In genomic region chr7:5016057-5016456, GRCm38 (mm10) we compare ENCODE assay signal across 8 mouse cellular contexts. TPM values are rescaled to one million over a fixed set of nuclear protein-coding genes. Genes with fewer than 3 reads are reported as not detected.
DNase-seq lines count a peak whose midpoint lies in the region; ATAC-seq and TF ChIP-seq lines count a peak whose summit lies in the region.

No protein-coding gene starts in this region.

- peak overlapping the region; percentile 74 for H3K4me3 ChIP-seq in heart, postnatal 0 days (ENCODE audit: low read depth, low read length)
- H3K4me3 ChIP-seq in hindbrain, embryonic 11.5 days (ENCODE audit: low read depth, low read length), result peak overlapping the region; percentile 52
- H3K4me3 ChIP-seq in midbrain, embryonic 12.5 days, result peak overlapping the region; percentile 72

- H3K36me3 ChIP-seq in heart, postnatal 0 days (replicated peaks; ENCODE audit: control insufficient read depth, insufficient read depth, low read length), result peaks cover 18% of the 10 kb centered on the region
- peaks cover 9% of the 10 kb centered on the region; the same call in 1 of the 2 replicates for H3K36me3 ChIP-seq in hindbrain, embryonic 11.5 days (ENCODE audit: control insufficient read depth, insufficient read depth, low read length)
- H3K36me3 ChIP-seq in midbrain, embryonic 12.5 days, result peaks cover 22% of the 10 kb centered on the region

- TF ChIP-seq EP300 in heart, postnatal 0 days (IDR thresholded peaks at IDR 0.05; ENCODE audit: low read depth), result no peak

- WGBS in heart, postnatal 0 days, result 70% methylated on average over 3 of the region's 3 CpGs
- 71% methylated on average over 3 of the region's 3 CpGs for WGBS in hindbrain, embryonic 11.5 days
- WGBS in midbrain, embryonic 12.5 days, result 69% methylated on average over 3 of the region's 3 CpGs

- H3K9ac ChIP-seq in heart, postnatal 0 days (replicated peaks; ENCODE audit: low read depth, low read length), result peak overlapping the region; percentile 78
- peak overlapping the region; percentile 82; the same call in 1 of the 2 replicates for H3K9ac ChIP-seq in hindbrain, embryonic 11.5 days (ENCODE audit: low read depth, low read length)
- peak overlapping the region; percentile 88; the same call in 1 of the 2 replicates for H3K9ac ChIP-seq in midbrain, embryonic 12.5 days (replicated peaks)

- DNase-seq in heart, postnatal 0 days (ENCODE audit: low spot score), result no peak
- DNase-seq in heart, adult 8-10 months (ENCODE audit: low spot score), result no peak
- peak; percentile 11 for DNase-seq in NIH3T3 (ENCODE audit: low read depth)
- no peak for DNase-seq in hindbrain, embryonic 11.5 days (ENCODE audit: low spot score)
- DNase-seq in thymus, postnatal 4 days, result no peak
- DNase-seq in frontal cortex, postnatal 25 days (ENCODE audit: low spot score in 2 of 2), result no peak
- DNase-seq in gastrocnemius, adult 18-20 months (ENCODE audit: low spot score), result no peak

- H3K4me2 ChIP-seq in heart, postnatal 0 days (ENCODE audit: low read depth, low read length), result peak overlapping the region; percentile 70
- peak overlapping the region; percentile 51 for H3K4me2 ChIP-seq in hindbrain, embryonic 11.5 days (replicated peaks; ENCODE audit: low read depth, low read length)
- peak overlapping the region; percentile 55 for H3K4me2 ChIP-seq in midbrain, embryonic 12.5 days (replicated peaks)

- no peaks in the 10 kb centered on the region for H3K9me3 ChIP-seq in heart, postnatal 0 days (replicated peaks; ENCODE audit: control insufficient read depth, low read length)
- no peaks in the 10 kb centered on the region for H3K9me3 ChIP-seq in hindbrain, embryonic 11.5 days (ENCODE audit: control insufficient read depth, low read length)
- H3K9me3 ChIP-seq in midbrain, embryonic 12.5 days, result no peaks in the 10 kb centered on the region

- ATAC-seq in heart, postnatal 0 days (ENCODE audit: insufficient read depth, low read depth), result no peak
- no peak for ATAC-seq in hindbrain, embryonic 11.5 days (ENCODE audit: low FRiP score)
- ATAC-seq in midbrain, embryonic 12.5 days (ENCODE audit: low FRiP score, low read depth), result no peak

- no peak for TF ChIP-seq CTCF in heart, postnatal 0 days (IDR thresholded peaks at IDR 0.05; ENCODE audit: low read depth)

- H3K27ac ChIP-seq in heart, postnatal 0 days (ENCODE audit: low read depth), result peak overlapping the region; percentile 96
- H3K27ac ChIP-seq in hindbrain, embryonic 11.5 days (ENCODE audit: low read depth, low read length), result peak overlapping the region; percentile 96
- peak overlapping the region; percentile 96 for H3K27ac ChIP-seq in midbrain, embryonic 12.5 days (replicated peaks)

- H3K27me3 ChIP-seq in heart, postnatal 0 days (ENCODE audit: control insufficient read depth, insufficient read depth, low read length), result no peaks in the 10 kb centered on the region
- H3K27me3 ChIP-seq in hindbrain, embryonic 11.5 days (ENCODE audit: control insufficient read depth, insufficient read depth, low read length), result no peaks in the 10 kb centered on the region
- no peaks in the 10 kb centered on the region for H3K27me3 ChIP-seq in midbrain, embryonic 12.5 days

- peaks cover 18% of the 10 kb centered on the region for H3K4me1 ChIP-seq in heart, postnatal 0 days (ENCODE audit: control insufficient read depth, insufficient read depth)
- H3K4me1 ChIP-seq in hindbrain, embryonic 11.5 days (replicated peaks; ENCODE audit: control insufficient read depth, insufficient read depth, low read length), result 0 out of 2 replicates have a peak, but pooled peaks cover under 1% of the 10 kb centered on the region
- H3K4me1 ChIP-seq in midbrain, embryonic 12.5 days, result peaks cover 15% of the 10 kb centered on the region

RNA-seq across cellular contexts. Expression of gene Gm44973, which starts 0.8 kb away (rescaled TPM):
- total RNA-seq in heart, postnatal 0 days (2014; rRNA removed; ENCODE audit: low replicate concordance), result not detected in 2 replicates
- polyA plus RNA-seq in heart, postnatal 0 days (2015; fragmentation: Nextera tagmentation; extraction: Ambion mirVana), result 0.75 and 1.1 TPM in 2 replicates
- not detected for total RNA-seq in heart, adult 8-10 months (2022)
- polyA plus RNA-seq in hindbrain, embryonic 11.5 days (2014; fragmentation: Nextera tagmentation; extraction: Ambion mirVana), result 0.19 and 1.8 TPM in 2 replicates
- 0.25 TPM in 1 of 2 replicates, not detected in the other for polyA plus RNA-seq in midbrain, embryonic 12.5 days (2016; fragmentation: Nextera tagmentation; extraction: Ambion mirVana)
- not detected for total RNA-seq in gastrocnemius, adult 18-20 months (2021)

RNA-seq across cellular contexts. Expression of gene Fiz1, which starts 1.6 kb away (rescaled TPM):
- total RNA-seq in heart, postnatal 0 days (2014; rRNA removed; ENCODE audit: low replicate concordance), result 37.2 and 56.9 TPM in 2 replicates
- polyA plus RNA-seq in heart, postnatal 0 days (2015; fragmentation: Nextera tagmentation; extraction: Ambion mirVana), result 14.4 and 14.7 TPM in 2 replicates
- total RNA-seq in heart, adult 8-10 months (2022), result 10 to 100 TPM; 15.2 to 25.9 (median 17.5) TPM
- 38.2 and 43.2 TPM in 2 replicates for polyA plus RNA-seq in hindbrain, embryonic 11.5 days (2014; fragmentation: Nextera tagmentation; extraction: Ambion mirVana)
- 69.0 and 73.4 TPM in 2 replicates for polyA plus RNA-seq in midbrain, embryonic 12.5 days (2016; fragmentation: Nextera tagmentation; extraction: Ambion mirVana)
- total RNA-seq in gastrocnemius, adult 18-20 months (2021), result 10 to 100 TPM; 19.0 to 24.4 TPM

RNA-seq across cellular contexts. Expression of gene Zfp524, which starts 1.8 kb away (rescaled TPM):
- 11.0 and 15.6 TPM in 2 replicates for total RNA-seq in heart, postnatal 0 days (2014; rRNA removed; ENCODE audit: low replicate concordance)
- polyA plus RNA-seq in heart, postnatal 0 days (2015; fragmentation: Nextera tagmentation; extraction: Ambion mirVana), result 12.5 and 15.1 TPM in 2 replicates
- 10 to 100 TPM in 2 of 4 experiments, 1 to 10 TPM in 2; 7.2 to 12.1 (median 9.5) TPM for total RNA-seq in heart, adult 8-10 months (2022)
- 7.5 and 10.6 TPM in 2 replicates for polyA plus RNA-seq in hindbrain, embryonic 11.5 days (2014; fragmentation: Nextera tagmentation; extraction: Ambion mirVana)
- polyA plus RNA-seq in midbrain, embryonic 12.5 days (2016; fragmentation: Nextera tagmentation; extraction: Ambion mirVana), result 7.5 and 9.3 TPM in 2 replicates
- total RNA-seq in gastrocnemius, adult 18-20 months (2021), result 1 to 10 TPM; 8.0 to 8.5 TPM

RNA-seq across cellular contexts. Expression of gene Zfp865, which starts 4.1 kb away (rescaled TPM):
- total RNA-seq in heart, postnatal 0 days (2014; rRNA removed; ENCODE audit: low replicate concordance), result 17.6 and 24.9 TPM in 2 replicates
- polyA plus RNA-seq in heart, postnatal 0 days (2015; fragmentation: Nextera tagmentation; extraction: Ambion mirVana), result 1.8 and 2.0 TPM in 2 replicates
- 10 to 100 TPM; 11.5 to 13.3 (median 12.8) TPM for total RNA-seq in heart, adult 8-10 months (2022)
- 5.7 and 8.6 TPM in 2 replicates for polyA plus RNA-seq in hindbrain, embryonic 11.5 days (2014; fragmentation: Nextera tagmentation; extraction: Ambion mirVana)
- 7.6 and 7.9 TPM in 2 replicates for polyA plus RNA-seq in midbrain, embryonic 12.5 days (2016; fragmentation: Nextera tagmentation; extraction: Ambion mirVana)
- total RNA-seq in gastrocnemius, adult 18-20 months (2021), result 10 to 100 TPM; 12.4 to 13.2 TPM

RNA-seq across cellular contexts. Expression of gene Ccdc106, which starts 4.3 kb away (rescaled TPM):
- 1.0 and 2.8 TPM in 2 replicates for total RNA-seq in heart, postnatal 0 days (2014; rRNA removed; ENCODE audit: low replicate concordance)
- 0.33 and 0.85 TPM in 2 replicates for polyA plus RNA-seq in heart, postnatal 0 days (2015; fragmentation: Nextera tagmentation; extraction: Ambion mirVana)
- total RNA-seq in heart, adult 8-10 months (2022), result under 1 TPM in 1 of 4 experiments, not detected in 3; 0.22 TPM
- 7.2 and 8.6 TPM in 2 replicates for polyA plus RNA-seq in hindbrain, embryonic 11.5 days (2014; fragmentation: Nextera tagmentation; extraction: Ambion mirVana)
- polyA plus RNA-seq in midbrain, embryonic 12.5 days (2016; fragmentation: Nextera tagmentation; extraction: Ambion mirVana), result 11.1 and 15.6 TPM in 2 replicates
- not detected for total RNA-seq in gastrocnemius, adult 18-20 months (2021)
